Mouse (Mus musculus): ENCODE data around the gene Syde2.
"Not testable (repeated sequence)": the region's sequence is repeated elsewhere in the genome, so short reads cannot be mapped to it uniquely, and the experiment has no call there.

Gene Syde2

DNA sequence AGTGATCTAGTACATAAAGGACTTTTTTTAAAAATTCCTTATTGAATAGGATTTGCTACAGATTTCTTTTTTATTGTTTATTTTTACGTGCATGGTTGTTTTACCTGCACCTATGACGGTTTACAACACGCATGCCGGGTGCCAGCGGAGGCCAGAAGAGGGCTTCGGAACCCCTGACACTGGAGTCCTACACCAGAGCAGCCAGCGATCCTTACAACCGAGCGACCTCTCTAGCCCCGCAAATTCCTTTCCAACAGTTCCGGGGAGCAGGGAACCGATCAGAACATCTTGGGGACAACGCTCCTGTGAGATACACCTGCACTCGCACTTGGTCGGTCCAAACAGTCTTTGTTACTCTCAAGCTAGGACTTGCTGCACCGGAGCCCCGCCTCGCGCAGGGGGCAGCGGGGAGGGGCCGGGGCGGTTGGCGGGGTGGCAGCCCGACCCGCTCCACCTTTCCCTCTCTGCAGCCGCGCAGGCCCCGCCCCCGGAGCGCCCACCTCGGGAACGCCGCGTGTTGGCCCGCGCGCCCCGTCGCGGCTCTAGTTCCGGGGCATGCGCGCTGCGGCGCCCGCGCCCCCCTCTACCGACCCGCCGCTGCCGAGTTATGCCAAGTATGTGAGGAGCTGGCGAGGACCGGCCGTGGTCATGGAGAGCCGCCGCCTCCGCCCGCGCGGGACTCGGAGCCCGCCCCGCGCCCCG is at the start of gene Syde2:
Gene Syde2 (plus strand): TSS at position 603 of the 702 bp plus-strand sequence.
- DNase-seq (ENCODE audit: low spot score in 2 of 2), result peak; percentile 82 to 90

DNA sequence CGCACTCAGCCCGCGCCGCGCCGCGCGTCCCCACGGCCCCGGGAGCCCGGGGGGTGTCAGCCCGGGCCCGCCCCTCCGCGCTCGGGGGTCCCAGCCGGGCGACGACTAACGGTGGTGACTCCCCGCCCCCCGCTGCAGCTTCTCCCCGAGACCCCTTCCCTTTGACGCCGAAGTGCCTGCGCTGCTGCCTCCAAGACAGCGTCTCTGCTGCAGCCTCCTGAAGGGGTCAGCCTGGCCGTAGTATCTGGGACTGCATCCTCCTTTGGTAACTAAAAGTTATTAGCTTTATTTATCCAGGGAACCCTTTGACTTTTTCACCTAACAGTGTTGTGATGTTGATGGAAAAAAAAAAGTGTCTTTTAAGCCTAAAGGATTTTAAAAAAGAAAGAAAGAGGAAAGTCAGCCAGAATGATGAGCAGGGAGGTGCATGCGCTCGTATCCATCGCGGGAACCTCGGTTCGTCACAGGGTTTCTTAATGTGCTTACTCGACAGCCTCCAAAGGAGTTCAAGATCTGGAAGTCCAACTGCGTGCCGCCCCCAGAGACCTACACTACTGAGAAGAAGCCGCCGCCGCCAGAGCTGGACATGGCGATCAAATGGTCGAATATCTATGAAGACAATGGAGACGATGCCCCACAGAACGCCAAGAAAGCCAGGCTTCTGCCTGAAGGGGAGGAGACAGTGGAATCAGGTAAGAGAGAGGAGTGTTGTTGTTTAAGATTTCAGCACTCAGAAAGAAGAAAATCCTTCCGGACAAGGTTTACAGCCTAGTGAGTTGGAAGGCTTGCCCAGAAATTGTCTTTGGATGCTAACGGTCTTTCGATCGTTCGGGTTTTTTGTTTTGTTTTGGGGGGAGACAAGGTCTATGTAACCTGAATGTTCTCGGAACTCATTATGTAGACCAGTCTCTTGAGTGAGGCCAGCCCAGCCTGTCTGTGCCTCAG is 49.0 kb upstream of the Syde2 start:
- no peak for DNase-seq (ENCODE audit: low spot score in 2 of 2)

DNA sequence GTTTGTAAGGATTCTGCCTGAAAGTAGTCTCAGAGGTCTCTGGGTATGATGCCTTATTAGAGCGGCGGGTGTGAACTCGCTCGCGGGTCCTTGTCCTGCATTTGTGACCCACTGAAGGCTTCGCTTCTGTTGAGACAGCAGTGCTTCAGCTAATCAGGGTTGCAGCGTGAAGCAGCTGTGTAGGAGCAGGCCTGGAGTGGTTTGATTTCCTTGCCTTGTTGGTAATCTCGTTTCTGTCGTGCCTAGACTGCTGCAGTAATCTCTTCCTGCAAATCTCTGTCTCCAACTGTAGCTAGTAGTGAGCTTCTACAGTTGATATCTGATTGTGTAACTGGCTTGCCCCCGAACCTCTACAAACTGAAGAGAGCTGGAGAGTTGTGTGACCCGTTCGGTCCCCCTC is 48.3 kb upstream of the Syde2 start:
- no peak for DNase-seq (ENCODE audit: low spot score in 2 of 2)

DNA sequence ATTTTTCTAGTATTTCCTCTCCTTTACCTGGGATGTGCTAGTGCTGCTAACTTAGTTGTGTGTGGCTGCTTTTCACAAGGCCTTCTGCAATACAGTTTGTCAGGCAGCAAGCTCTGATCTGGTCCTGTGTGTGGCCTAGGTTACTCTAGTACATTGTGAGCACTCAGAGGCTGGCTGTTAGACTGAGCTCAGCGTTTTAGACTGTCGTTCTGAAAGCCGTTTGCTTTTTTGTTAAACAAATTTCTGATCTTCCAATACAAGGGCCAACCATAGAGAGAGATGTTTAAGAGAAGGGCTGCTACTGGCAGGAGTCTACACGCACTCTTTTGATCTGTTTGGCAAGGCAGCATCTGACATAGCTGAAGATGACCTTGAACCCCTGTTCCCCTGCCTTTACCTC is 47.7 kb upstream of the Syde2 start:
- no peak for DNase-seq (ENCODE audit: low spot score in 2 of 2)

DNA sequence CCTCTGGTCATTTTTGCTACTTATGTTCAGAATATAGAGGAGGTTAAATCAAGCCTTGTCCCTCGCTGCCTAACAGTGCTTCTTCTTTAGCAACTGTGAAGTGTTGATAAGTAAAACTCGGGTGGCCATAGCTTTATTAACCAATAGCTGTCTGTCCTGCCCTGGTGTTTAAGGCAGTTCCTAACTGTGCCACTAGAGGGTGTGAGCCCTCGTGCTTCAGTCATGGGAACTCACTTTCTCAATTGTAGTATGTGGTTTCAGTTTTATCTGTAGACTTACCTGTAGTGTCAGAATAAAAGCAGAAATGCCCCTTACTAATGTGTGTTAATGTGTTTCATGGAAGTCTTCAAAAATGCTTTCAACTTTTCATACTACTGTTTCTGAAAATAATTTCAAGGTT is 45.7 kb upstream of the Syde2 start:
- peak; percentile 41 to 62 for DNase-seq (ENCODE audit: low spot score in 2 of 2)

DNA sequence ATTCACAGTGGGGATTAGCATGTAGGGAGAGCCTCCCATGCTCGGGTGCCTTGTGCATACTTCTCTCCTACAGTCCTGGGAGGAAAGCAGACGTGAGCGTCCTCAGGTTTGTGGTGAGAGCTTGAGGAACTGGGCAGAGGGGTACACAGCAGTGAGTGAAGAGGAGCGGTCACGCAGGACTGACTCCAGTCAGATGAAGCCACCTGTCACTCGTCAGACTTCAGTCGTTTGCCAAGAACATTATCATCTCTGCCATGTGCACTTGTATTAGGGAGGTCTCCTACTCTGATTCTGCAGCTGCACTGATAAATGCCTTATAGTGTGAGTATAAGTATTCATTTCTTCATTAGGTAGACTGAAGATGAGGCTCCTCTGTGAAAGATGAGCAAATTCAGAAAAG is 43.3 kb upstream of the Syde2 start:
- DNase-seq (ENCODE audit: low spot score in 2 of 2), result no peak

DNA sequence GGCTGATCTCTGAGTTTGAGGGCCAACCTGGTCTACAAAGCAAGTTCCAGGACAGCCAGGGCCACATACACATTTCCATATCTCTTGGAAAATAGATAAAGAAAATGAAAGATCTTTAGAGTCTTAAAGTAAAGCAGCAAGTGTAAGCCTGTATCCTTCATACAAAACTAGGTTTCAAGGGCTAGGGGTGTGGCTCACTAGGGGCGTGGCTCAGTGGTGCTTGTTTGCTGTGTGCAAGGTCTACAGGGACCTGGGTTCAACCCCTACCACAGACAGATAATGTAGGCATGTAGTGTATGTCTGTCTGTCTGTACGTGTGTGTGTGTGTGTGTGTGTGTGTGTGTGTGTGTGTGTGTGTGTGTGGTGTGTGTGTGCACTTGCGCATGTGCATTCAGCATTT is 41.8 kb upstream of the Syde2 start:
- no peak for DNase-seq (ENCODE audit: low spot score in 2 of 2)

DNA sequence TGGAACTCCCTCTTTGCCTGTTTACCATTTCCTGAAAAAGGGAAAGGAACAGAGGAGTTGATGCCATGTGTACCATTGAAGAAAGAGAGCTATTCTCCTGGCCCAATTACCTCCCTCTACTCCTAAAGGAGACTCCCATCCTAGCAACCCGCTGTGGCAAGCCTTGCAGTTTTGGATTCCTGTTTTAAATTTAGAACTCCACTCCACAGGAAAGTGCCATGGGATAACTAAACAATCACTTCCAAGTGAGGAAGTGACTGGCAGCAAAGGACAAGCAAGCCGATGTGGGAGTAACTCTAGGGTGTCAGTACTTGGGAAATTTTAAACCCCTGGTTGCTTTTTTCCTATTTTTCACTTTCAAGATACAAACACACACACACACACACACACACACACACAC is 41.0 kb upstream of the Syde2 start:
- no peak for DNase-seq (ENCODE audit: low spot score in 2 of 2)

DNA sequence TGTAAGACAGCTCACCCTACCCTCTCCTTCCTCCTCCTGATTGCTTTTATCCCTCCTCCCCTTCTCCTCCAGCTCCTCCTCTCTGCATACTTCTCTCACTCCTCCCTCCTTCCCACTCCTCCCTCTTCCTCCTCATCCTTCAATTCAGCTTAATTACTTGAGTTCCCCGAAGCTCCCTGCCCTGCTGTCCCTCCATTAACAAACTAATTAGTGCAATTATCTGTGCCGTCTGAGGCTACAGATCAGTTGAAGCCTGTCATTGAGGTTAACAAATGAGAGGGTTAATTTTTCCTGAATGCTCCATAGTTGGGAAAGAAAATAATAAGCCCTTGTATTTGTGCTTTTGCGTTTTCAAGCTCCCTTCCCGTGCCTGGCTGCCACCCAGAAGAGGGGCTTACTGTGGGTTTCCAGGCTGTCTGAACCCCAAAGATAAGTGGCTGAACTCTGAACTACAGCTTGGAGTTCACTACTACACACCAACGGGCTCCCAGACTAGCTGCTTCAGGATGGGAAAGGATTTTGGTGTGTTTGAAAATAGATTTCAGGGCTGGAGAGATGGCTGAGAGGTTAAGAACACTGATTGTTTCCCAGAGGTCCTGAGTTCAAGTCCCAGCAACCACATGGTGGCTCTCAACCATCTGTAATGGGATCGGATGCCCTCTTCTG is 40.0 kb upstream of the Syde2 start:
- no peak for DNase-seq (ENCODE audit: low spot score in 2 of 2)

DNA sequence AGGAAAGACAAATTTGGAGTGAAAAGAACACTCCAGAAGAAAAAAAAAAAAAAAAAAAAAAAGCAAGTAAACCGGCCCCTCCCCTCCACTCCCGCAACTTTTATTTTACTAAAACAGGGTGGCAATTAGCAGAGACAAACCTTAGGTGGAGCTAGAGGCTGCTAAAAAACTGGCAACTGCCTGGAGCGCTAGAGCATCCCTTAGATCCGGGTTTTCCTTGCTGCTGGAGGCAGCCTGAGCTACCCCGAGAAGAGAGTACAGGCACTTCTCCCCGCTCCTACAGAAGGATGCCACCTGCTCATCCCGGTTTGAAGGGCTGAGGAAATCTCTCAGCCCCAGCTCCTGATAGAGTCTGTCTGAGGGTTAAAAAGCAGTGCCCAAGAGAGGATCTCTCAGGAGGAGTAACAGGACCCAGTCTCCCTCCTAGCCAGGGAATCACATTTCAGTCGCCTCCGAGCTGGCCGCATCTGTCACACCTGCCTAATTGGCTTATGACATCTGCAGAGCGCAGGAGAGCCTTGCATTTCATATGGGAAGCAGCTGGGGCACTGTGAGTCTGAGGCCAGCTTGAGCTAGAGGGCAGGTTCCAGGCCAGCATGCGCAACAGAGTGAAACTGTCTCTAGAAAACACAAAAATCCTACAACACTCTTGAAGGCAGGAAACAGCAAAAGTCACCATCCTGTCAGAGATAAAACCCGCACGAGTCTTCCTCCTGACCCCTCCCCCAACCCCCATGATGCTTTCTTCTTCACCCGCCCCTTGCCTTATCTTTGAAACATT is 37.4 kb upstream of the Syde2 start:
- peak; percentile 50 to 65 for DNase-seq (ENCODE audit: low spot score in 2 of 2)

DNA sequence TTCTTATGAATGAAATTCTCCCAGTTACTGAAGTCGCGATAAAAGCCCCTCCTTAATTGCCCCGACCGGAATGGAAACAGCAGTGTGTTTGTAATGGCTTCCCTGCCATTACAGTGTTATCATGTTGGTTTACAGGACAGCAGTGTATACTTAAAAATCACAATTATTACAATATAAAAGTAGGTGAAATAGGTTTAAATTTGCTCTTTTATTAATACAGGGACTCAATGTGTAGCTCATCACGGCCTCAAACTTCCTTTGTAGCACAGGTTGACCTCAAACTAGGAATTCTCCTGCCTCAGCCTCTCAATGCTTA is 36.9 kb upstream of the Syde2 start:
- no peak for DNase-seq (ENCODE audit: low spot score in 2 of 2)

DNA sequence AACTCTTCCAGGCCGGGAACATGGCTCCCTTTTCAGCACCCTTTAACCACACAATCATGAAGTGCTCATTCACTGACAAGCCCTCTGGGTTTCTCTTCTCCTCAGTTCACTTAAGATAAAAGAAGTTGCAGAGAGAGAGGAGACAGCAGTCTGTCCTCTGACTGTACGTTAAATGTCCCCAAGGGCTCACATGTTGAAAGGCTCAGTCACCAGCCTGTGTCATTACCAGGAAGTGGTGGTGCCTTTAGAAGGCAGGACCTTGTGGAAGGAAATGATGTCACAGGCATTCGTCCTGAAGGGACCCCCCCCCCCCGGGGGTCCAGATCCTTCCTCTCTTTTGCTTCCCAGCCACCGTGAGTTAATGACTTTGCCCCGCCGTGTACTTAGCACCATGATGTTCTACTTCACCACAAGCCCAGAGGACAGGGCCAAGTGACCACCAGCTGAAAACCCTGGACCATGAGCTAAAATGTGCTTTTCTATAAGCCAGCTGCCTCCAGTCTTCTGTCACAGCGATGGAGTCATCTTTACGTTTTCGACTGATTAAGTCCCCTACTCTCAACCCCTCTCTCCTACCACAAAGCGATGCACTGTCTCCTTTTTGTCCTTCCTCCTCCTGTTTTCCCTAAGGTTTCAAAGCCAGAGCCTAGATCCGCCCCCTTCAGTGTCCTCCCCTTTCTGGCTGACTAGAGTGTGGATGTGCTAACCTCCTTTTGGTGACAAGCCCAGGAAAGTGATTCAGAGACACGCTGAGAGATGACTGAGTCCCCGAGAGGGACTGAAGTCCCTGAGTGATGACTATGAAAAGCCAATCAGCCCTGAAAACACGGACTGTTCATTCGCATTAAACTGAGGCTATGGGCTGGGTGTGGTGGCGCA is 36.1 kb upstream of the Syde2 start:
- DNase-seq (ENCODE audit: low spot score in 2 of 2), result peak; percentile 70 to 71

DNA sequence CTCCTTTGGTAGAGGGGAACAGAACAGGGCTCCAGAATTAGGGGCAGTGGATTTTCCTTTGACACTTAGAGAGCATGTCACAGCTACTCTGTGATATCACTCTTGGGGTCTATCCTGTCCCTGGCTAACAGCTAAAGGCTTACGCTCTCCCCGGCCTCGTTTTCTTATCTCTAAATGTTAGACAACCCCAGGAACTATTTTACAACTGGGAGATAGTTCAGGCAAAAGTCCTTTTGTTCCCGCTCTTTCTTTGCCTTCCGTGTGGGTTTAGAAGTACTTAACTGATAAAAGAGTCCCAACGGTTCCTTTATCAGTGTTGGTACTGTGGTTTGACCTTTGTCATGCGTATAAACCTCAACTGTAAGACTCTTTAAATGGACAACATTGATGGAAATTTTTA is 34.7 kb upstream of the Syde2 start:
- DNase-seq (ENCODE audit: low spot score in 2 of 2), result no peak

DNA sequence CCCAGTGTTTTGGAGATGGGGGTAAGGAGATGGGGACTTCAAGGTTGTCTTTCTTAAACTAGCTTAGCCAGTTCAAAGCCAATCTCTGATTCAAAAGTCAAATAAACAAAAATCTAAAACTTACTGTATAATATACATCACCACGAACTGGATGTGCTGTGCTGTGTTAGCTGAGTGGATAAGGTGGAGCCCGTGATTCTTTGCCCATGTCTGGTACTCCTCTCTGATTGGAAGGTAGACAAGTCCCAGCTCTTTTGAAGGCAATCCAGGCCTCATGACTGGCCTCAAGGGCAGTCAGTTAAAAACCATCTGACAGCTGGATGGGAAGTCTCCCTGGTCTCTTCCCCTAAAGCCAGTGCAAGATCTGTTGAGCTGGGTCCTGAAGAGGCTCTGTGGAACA is 34.3 kb upstream of the Syde2 start:
- no peak for DNase-seq (ENCODE audit: low spot score in 2 of 2)

DNA sequence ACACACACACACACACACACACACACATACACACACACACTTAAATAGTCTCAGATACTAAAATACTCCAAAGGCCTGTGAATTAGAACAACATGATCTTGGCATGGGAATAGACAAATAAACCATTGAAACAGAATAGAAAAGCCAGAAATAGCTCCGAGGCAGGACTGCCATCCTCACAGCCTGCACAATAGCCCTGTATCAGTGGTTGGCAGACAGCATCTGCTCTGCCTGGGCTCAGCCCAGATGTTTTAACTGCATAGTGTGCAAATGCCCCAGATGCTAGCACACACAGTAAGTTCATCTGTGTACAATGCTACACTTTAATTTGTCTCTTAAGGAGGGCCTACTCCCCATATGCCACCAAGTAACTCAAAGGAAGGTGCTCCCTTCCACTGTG is 27.8 kb upstream of the Syde2 start:
- peak; percentile 23 to 27 for DNase-seq (ENCODE audit: low spot score in 2 of 2)

DNA sequence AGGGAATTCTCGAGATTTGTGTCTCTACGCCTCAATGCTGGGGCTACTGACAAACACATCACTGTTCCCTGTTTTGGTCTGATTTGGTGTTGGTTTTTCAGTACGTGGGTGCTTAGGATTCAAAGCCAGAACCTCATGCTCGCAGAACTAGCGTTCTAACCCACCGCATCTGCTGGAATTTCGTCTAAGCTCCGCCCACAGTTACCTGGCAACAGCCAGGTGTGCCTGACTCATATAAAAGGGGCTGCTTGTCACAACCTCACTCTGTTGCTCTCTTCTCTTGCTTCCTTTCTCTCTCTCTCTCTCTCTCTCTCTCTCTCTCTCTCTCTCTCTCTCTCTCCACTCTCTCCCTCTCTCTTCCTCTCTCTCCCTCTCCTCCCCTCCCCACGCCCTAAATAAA is 25.3 kb upstream of the Syde2 start:
- no peak for DNase-seq (ENCODE audit: low spot score in 2 of 2)

DNA sequence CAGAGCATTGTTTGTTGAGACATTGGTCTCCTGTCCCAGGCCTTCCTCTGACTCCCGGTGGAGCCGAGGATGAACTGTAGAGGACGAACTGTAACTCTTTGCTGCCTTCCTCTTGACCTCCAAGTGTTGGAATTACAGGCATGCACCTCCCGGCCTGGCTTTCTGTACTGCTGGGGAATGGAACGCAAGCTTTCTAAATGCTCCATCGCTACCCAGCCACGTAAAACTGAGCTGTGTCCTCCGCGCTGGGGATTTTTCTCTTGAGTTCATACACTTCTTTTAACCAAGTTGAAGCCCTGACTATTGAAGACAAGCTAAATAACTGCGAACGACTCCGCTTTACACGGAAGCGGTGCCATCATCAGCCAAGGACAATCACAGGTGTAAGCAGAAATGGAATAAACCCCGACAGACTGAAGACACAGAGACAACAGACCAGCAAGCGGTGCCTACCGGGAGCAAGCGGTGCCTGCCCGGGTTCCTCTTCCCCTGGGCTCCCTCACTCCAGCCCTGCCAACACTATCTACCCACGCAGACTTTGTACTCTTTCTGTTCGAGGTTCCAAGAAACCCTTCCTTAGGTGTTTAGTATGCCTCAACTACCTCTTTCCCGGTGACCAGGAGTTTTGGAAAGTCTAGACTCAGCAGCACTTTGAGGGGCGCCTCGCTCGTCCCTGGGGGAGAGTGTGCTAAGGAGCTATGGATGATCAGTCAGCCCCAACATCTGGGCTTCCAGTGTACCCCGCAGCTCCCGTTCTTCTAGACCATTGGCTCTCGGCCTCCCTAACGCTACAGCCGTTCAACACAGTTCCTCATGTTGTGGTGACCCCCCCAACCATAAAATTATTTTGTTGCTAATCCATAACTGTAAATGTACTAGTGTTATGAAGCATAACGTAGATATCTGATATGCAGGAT is 24.3 kb upstream of the Syde2 start:
- DNase-seq (ENCODE audit: low spot score in 2 of 2), result peak; percentile 28

DNA sequence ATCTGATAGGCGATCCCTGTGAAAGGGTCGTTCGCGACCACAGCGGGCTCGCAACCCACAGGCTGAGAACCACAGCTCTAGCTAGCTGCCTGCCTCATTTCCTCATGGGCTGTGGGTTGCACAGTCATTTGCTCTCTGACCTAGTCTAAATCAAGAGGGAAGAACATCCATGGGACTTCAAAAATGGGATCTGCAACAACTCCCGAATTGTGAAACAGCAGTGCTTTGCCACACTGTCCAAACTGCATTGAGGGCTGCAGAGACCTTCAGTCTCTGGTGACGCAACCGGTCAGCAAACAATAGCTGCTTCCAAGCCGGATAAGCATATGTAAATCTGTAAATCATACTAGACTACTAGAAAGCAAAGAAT is 23.7 kb upstream of the Syde2 start:
- peak; percentile 20 to 27 for DNase-seq (ENCODE audit: low spot score in 2 of 2)

DNA sequence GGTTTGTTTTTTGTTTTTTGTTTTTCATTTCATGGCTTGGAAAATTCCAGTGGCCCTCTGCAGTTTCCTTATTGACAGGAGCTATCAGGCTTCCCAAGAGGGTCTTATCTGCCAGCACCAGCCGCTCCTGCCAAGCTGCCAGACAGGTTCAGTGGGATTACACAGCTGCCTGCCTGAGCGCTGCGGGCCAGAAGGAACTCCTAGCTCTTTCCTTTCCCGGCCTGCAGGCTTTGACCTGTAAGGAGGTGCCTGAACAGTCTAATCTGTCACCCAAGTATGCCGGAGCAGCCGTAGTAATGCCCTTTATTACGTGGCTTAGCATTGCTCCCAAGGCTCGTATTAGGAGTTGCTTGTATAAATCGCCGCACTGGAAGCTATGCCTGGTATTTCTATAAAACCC is 23.2 kb upstream of the Syde2 start:
- DNase-seq (ENCODE audit: low spot score in 2 of 2), result peak; percentile 57 to 68

DNA sequence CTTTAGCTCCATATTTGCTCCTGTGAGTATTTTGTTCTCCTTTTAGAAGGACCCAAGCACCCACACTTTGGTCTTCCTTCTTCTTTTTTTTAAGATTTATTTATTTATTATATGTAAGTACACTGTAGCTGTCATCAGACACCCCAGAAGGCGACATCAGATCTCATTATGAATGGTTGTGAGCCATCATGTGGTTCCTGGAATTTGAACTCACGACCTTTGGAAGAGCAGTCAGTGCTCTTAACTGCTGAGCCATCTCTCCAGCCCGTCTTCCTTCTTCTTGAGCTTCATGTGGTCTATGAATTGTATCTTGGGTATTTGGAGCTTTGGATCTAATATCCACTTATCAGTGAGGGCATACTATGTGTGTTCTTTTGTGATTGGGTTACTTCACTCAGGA is 22.1 kb upstream of the Syde2 start:
- DNase-seq (ENCODE audit: low spot score in 2 of 2), result not testable (repeated sequence)

All from heart, adult 9 months (tissue).